Mouse (Mus musculus): ENCODE measurements around the gene Pdk2.
"Not testable (repeated sequence)": the region's sequence is repeated elsewhere in the genome, so short reads cannot be mapped to it uniquely, and the experiment has no call there.

Pdk2 gene

DNA sequence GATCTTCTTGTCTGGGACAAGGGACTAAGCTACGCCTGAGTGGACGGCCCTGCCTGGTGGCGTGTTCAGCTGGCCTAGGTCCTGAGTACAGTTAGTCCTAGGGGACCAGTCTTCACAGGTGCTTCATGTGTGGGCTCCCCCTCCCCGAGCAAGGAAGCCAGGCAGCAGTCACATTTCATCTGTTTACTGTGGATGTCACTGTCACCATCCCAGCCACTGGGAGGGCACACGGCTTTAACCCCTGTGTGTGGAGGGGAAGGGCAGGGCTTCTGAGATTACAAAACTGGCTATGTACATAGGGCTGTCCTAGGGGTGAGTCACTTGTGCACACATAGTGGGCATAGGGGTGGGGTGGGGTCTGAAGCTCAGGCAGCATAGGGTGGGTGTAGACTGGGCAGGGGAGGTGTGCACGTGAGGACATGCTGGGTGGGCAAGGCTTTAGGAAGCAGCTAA, 15.0 kb downstream of the Pdk2 start:
- no peak for DNase-seq

- DNase-seq = no peak
Measured at GRCm38 (mm10) chr11:95025227-95026012, 15.7 kb downstream of the Pdk2 start.

GRCm38 (mm10) chr11:95024439-95025184, 16.5 kb downstream of the Pdk2 start:
- no peak for DNase-seq

DNA sequence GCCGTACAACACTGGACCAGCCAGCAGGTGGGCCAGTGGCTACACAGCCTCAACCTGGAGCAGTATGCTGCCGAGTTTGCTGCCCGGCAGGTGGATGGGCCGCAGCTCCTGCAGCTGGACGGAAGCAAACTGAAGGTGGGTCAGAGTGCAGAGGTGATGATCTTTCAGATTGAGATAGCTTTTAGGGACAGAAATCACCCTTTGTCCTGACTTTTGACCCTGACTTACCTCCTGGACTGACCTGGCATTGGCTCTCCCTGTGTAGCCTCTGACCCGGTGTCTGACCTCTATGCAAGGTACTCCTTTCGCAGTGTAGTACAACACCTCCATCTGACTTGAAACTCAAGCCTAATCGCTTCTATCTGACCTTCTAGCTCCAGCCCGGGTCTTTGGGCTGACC, 17.7 kb downstream of the Pdk2 start:
- no peak for DNase-seq

DNA sequence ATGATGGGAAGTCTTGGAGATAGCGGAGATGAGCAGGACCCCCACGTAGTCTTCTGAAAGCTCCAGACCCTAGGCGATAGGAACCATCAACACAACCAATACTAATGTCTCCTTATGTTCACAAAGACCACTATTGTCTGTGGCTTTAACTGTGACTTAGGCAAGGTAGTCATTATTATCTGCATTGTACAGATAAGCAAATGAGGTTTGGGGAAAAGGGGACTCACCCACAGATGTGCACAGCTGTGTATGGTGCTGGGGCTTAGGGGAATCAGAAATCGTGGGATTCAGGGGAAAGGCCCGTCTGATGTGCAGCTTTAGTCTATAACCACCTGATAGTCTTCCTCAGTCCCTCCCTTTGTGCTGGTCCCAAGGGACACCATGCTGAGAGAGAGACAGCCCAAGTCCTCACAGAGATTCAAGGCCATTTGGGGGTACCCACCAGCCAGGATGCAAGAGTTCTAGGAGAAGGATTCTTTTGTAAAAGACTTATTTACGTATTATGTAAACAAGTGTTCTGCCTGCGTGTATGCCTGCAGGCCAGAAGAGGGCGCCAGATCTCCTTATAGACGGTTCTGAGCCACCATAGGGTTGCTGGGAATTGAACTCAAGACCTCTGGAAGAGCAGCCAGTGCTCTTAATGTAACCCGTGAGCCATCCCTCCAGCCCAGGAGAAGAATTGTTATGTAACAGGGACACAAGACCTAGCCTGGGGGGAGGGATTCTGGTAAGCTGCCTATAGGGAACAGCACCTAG, 18.7 kb downstream of the Pdk2 start:
- no peak for DNase-seq

DNA sequence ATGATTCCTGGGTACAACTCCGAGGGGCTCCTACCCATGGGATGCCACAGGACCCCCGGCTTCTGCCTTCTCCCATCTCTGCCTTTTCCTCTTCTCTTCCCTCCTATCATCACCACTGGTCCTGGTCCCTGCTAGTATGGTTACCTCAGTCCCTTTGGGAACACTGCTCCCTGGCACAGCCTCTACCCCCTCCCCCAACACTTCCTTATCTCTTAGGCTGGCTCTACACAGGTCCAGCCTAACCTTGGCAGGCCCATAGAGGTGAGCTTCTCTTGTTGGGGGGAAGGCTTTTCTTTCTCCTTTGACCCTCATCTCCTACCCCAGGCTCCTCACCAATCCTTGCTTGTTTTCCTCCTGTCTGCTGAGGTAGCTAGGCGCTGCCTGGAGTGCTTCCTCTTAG, 25.7 kb downstream of the Pdk2 start:
- no peak for DNase-seq

GRCm38 (mm10) chr11:95012487-95012886, 28.7 kb downstream of the Pdk2 start:
- DNase-seq = no peak

GRCm38 (mm10) chr11:95012075-95012474, 29.1 kb downstream of the Pdk2 start:
- no peak for DNase-seq

GRCm38 (mm10) chr11:95011416-95011815, 29.7 kb downstream of the Pdk2 start:
- no peak for DNase-seq

GRCm38 (mm10) chr11:95010841-95011403, 30.2 kb downstream of the Pdk2 start:
- DNase-seq = not testable (repeated sequence)

DNA sequence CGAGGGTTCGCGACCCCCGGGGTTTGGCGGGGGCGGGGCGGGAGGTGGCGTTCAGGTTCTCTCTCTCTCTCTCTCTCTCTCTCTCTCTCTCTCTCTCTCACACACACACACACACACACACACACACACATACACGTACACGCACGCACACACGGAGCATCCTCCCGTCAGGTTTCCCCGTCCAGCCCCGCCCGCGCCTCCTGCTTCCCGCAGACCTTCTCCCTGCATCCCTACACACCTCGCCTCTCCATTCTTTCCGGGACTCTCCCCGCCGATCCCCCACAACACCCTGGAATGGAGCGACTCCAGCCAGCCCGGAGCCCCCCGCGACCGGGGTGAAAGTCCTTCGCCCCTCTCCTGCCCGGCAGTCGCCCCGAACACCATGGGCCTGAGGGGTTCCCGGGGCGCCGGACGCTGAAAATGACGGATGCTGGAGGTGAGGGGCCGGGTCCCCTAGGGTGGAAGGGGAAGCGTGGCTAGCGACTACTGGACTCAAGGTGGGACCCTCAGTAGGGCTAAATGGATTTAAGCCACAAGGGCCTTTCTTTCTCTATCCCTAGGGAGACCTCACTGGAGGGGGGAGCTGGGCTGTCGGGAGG, 30.9 kb downstream of the Pdk2 start:
- DNase-seq = no peak

GRCm38 (mm10) chr11:95009629-95010014, 31.5 kb downstream of the Pdk2 start, which contains the start of gene Samd14:
Gene Samd14, plus strand, starts transcription at chr11:95009879.
- DNase-seq = peak; percentile 72

- no peak for DNase-seq
Measured at GRCm38 (mm10) chr11:95008661-95009628, 32.2 kb downstream of the Pdk2 start.

GRCm38 (mm10) chr11:95007418-95007817, 33.7 kb downstream of the Pdk2 start:
- DNase-seq = no peak

DNA sequence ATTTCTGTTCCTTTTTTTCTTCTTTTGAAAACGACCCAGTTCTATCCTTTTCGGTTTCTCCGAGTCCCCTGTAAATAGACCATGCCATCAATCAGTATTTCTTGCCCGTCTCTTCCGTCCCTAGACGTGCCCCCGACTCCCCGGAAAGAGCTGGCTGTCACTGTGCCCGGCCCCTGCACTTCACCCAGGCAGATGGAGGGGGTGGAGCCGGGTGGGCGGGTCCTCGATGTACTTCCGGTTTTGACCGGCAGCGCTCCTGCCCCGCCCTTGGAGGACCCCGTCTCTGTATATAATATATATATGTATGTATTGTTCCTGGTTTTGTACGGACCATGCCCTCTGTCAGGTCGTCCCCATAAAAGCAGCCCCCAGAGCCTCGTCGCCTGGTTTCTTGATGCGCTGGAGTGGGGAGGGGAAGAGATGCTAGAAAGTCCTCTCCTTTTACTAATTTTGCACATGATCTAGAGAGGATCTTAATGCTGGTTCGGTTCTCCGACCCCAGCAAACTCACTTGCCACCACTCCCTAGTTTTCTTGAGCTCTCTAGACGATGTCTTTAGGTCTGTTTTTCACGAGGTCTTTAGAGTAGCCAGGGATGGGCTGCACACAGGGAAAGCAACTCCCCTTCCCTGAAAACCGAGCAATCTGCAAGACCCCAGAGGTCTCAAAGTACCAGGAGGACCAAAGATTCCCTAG, 34.5 kb downstream of the Pdk2 start:
- peak; percentile 76 for DNase-seq

- no peak for DNase-seq
Measured at GRCm38 (mm10) chr11:95006038-95006437, 35.1 kb downstream of the Pdk2 start.

- DNase-seq = no peak
Measured at GRCm38 (mm10) chr11:95004937-95005198, 36.3 kb downstream of the Pdk2 start.

GRCm38 (mm10) chr11:95004136-95004936, 36.8 kb downstream of the Pdk2 start:
- no peak for DNase-seq

GRCm38 (mm10) chr11:95002705-95003104, 38.4 kb downstream of the Pdk2 start:
- peak; percentile 77 for DNase-seq
